Mouse (Mus musculus) layer of hippocampus, postnatal 25 days (tissue): ENCODE data around the gene Olfr134. TPM values are rescaled to one million over a fixed set of nuclear protein-coding genes. Genes with fewer than 3 reads are reported as not detected.
"Not testable (repeated sequence)": the region's sequence is repeated elsewhere in the genome, so short reads cannot be mapped to it uniquely, and the experiment has no call there.

ENCODE experiments used
- DNase-seq, 2 experiments: peaks; one replicate each; pipeline ENCODE4 v3.0.0; 2022; ENCODE audit warnings: mixed read lengths in 2 of 2, low spot score in 1 of 2; ENCODE audit errors: extremely low spot score in 1 of 2
- total RNA-seq, 2 experiments: library from RNA; stranded (reverse); gene quantifications; 2 replicates each; pipeline ENCODE4 v1.2.3; 2021

Olfr134 gene
- total RNA-seq = not detected

GRCm38 (mm10) chr17:38171088-38171487 lies at the start of gene Olfr134:
Gene Olfr134 (plus strand): TSS chr17:38171388.
- DNase-seq = no peak

GRCm38 (mm10) chr17:38124199-38124598 lies 47.0 kb upstream of the Olfr134 start:
- not testable (repeated sequence) for DNase-seq

GRCm38 (mm10) chr17:38125371-38125770 lies 45.8 kb upstream of the Olfr134 start:
- not testable (repeated sequence) for DNase-seq

- DNase-seq = no peak
These were observed 36.8 kb upstream of the Olfr134 start, which contains the start of gene Olfr132 for GRCm38 (mm10) chr17:38134426-38134825. Gene Olfr132 (minus strand): TSS chr17:38134526.

- DNase-seq = no peak
These were observed 26.2 kb upstream of the Olfr134 start, which contains the start of gene Olfr133 for GRCm38 (mm10) chr17:38144981-38145380. Gene Olfr133 (plus strand): TSS chr17:38145281.

- DNase-seq = no peak
These were observed 32.8 kb downstream of the Olfr134 start, which contains the start of gene Olfr135 for GRCm38 (mm10) chr17:38204035-38204434. Gene Olfr135 (plus strand): TSS chr17:38204335.

Other genes starting within 250 kb of the Olfr134 start
- not detected for gene Olfr761, start 218.3 kb upstream of the Olfr134 start, total RNA-seq
- gene Olfr129, start 111.3 kb upstream of the Olfr134 start, total RNA-seq = not detected
- gene Olfr130, start 107.5 kb upstream of the Olfr134 start, total RNA-seq = not detected
- gene Olfr131, start 82.7 kb upstream of the Olfr134 start, total RNA-seq = not detected
- not detected for gene Olfr132, start 36.9 kb upstream of the Olfr134 start, total RNA-seq
- gene Olfr133, start 26.1 kb upstream of the Olfr134 start, total RNA-seq = not detected
- not detected for gene Olfr135, start 32.9 kb downstream of the Olfr134 start, total RNA-seq
- not detected for gene Olfr138, start 89.6 kb downstream of the Olfr134 start, total RNA-seq
- not detected for gene Olfr137, start 136.2 kb downstream of the Olfr134 start, total RNA-seq
- not detected for gene Olfr136, start 158.4 kb downstream of the Olfr134 start, total RNA-seq
- gene Esp36, start 248.8 kb downstream of the Olfr134 start, total RNA-seq = not detected